Mouse (Mus musculus): ENCODE results near the gene Micu2. TPM values are rescaled to one million over a fixed set of nuclear protein-coding genes. Genes with fewer than 3 reads are reported as not detected.

Micu2 gene
- polyA plus RNA-seq, 1 experiment = 36.2 TPM

DNA sequence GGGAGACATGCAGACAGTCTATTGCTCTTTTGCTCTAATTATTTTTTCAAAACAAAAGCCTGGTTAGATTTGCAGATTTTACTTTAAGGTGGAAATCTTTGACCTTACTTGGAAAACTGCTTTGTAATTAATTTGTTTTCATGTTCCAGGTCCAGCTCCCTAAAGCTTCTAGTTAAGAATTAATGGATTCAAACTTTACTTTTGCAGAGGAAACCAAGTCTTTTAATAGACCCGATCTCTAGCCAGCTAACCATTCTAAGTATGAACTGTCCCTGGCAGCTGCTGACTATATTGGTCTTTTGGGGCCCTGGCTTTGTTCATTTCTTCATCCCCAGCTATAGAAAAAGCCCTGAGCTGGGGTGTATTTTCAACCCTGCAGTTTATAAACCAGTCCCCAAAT, 3.1 kb upstream of the Micu2 start:
- H3K9ac ChIP-seq (ENCODE audit: low read depth, poor library complexity, severe bottlenecking) = no peak overlapping the region
- peaks cover 4% of the 10 kb centered on the region for H3K27me3 ChIP-seq (ENCODE audit: control insufficient read depth, insufficient read depth, low read length, poor library complexity, severe bottlenecking)
- H3K4me3 ChIP-seq (ENCODE audit: low read depth, low read length) = no peak overlapping the region
- peaks cover 8% of the 10 kb centered on the region for H3K9me3 ChIP-seq (replicated peaks; ENCODE audit: control insufficient read depth, insufficient read depth, low read length, poor library complexity, severe bottlenecking)
- H3K4me1 ChIP-seq (ENCODE audit: control insufficient read depth, insufficient read depth, low read length) = peaks cover 2% of the 10 kb centered on the region
- H3K36me3 ChIP-seq (ENCODE audit: control insufficient read depth, insufficient read depth, low read length, poor library complexity, severe bottlenecking) = no peaks in the 10 kb centered on the region
- no peak for TF ChIP-seq POLR2A (IDR thresholded peaks at IDR 0.05; ENCODE audit: insufficient read depth, low read length)
- TF ChIP-seq EP300 (IDR thresholded peaks at IDR 0.05; ENCODE audit: insufficient read depth, low read depth, low read length) = no peak
- TF ChIP-seq CTCF (IDR thresholded peaks at IDR 0.05; ENCODE audit: low read depth, low read length) = no peak
- no peak overlapping the region for H3K27ac ChIP-seq (ENCODE audit: insufficient read depth, low read length)

- no peaks in the 10 kb centered on the region for H3K36me3 ChIP-seq (ENCODE audit: control insufficient read depth, insufficient read depth, low read length, poor library complexity, severe bottlenecking)
- no peak overlapping the region for H3K9ac ChIP-seq (ENCODE audit: low read depth, poor library complexity, severe bottlenecking)
- H3K27me3 ChIP-seq (ENCODE audit: control insufficient read depth, insufficient read depth, low read length, poor library complexity, severe bottlenecking) = peaks cover 4% of the 10 kb centered on the region
- no peak overlapping the region for H3K27ac ChIP-seq (ENCODE audit: insufficient read depth, low read length)
- peaks cover 2% of the 10 kb centered on the region for H3K4me1 ChIP-seq (ENCODE audit: control insufficient read depth, insufficient read depth, low read length)
- peaks cover 8% of the 10 kb centered on the region for H3K9me3 ChIP-seq (replicated peaks; ENCODE audit: control insufficient read depth, insufficient read depth, low read length, poor library complexity, severe bottlenecking)
- peak overlapping the region; percentile 15 for H3K4me3 ChIP-seq (ENCODE audit: low read depth, low read length)
- TF ChIP-seq POLR2A (IDR thresholded peaks at IDR 0.05; ENCODE audit: insufficient read depth, low read length) = no peak
Observed at GRCm38 (mm10) chr14:57999402-57999734, 306 bp upstream of the Micu2 start.

GRCm38 (mm10) chr14:57997431-57997830, 1.6 kb downstream of the Micu2 start:
- Histone ChIP-seq H3K9ac (ENCODE audit: low read depth, poor library complexity, severe bottlenecking) (no peak overlapping the region), H3K4me3 (ENCODE audit: low read depth, low read length) (no peak overlapping the region), H3K9me3 (replicated peaks; ENCODE audit: control insufficient read depth, insufficient read depth, low read length, poor library complexity, severe bottlenecking) (peaks cover 8% of the 10 kb centered on the region), H3K4me1 (ENCODE audit: control insufficient read depth, insufficient read depth, low read length) (peaks cover 2% of the 10 kb centered on the region), H3K27me3 (ENCODE audit: control insufficient read depth, insufficient read depth, low read length, poor library complexity, severe bottlenecking) (peaks cover 4% of the 10 kb centered on the region), H3K27ac (ENCODE audit: insufficient read depth, low read length) (no peak overlapping the region), H3K36me3 (ENCODE audit: control insufficient read depth, insufficient read depth, low read length, poor library complexity, severe bottlenecking) (no peaks in the 10 kb centered on the region)
- TF ChIP-seq CTCF (IDR thresholded peaks at IDR 0.05; ENCODE audit: low read depth, low read length) (no peak), EP300 (IDR thresholded peaks at IDR 0.05; ENCODE audit: insufficient read depth, low read depth, low read length) (no peak), POLR2A (IDR thresholded peaks at IDR 0.05; ENCODE audit: insufficient read depth, low read length) (no peak)

DNA sequence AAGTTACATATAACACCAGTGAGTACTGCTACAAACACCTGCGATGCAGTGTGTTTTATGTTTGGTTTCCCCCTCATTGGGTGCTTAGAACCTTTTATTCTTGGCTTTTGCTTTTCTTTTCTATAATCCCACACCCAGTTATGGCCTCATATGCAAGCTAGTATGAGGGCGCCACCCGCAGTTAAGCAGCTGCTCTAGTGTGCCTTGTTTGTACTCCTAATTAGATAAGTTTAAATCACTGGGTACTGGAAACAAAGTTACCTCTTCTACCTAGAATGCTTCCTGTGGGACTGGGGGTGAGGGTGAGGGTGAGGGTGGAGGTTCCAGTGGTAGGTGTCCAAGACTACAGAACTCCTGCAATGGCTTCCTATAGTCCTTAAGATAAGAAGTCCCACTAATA, 2.9 kb downstream of the Micu2 start:
- Histone ChIP-seq H3K9me3 (replicated peaks; ENCODE audit: control insufficient read depth, insufficient read depth, low read length, poor library complexity, severe bottlenecking) (peaks cover 8% of the 10 kb centered on the region), H3K9ac (ENCODE audit: low read depth, poor library complexity, severe bottlenecking) (no peak overlapping the region)
- TF ChIP-seq POLR2A (IDR thresholded peaks at IDR 0.05; ENCODE audit: insufficient read depth, low read length) (no peak), CTCF (IDR thresholded peaks at IDR 0.05; ENCODE audit: low read depth, low read length) (no peak), EP300 (IDR thresholded peaks at IDR 0.05; ENCODE audit: insufficient read depth, low read depth, low read length) (no peak)

GRCm38 (mm10) chr14:57991761-57992160, 7.3 kb downstream of the Micu2 start:
- Histone ChIP-seq H3K9ac (ENCODE audit: low read depth, poor library complexity, severe bottlenecking) (no peak overlapping the region), H3K9me3 (replicated peaks; ENCODE audit: control insufficient read depth, insufficient read depth, low read length, poor library complexity, severe bottlenecking) (no peaks in the 10 kb centered on the region), H3K4me3 (ENCODE audit: low read depth, low read length) (no peak overlapping the region), H3K27ac (ENCODE audit: insufficient read depth, low read length) (no peak overlapping the region), H3K4me1 (ENCODE audit: control insufficient read depth, insufficient read depth, low read length) (no peaks in the 10 kb centered on the region), H3K27me3 (ENCODE audit: control insufficient read depth, insufficient read depth, low read length, poor library complexity, severe bottlenecking) (no peaks in the 10 kb centered on the region), H3K36me3 (ENCODE audit: control insufficient read depth, insufficient read depth, low read length, poor library complexity, severe bottlenecking) (no peaks in the 10 kb centered on the region)
- TF ChIP-seq EP300 (IDR thresholded peaks at IDR 0.05; ENCODE audit: insufficient read depth, low read depth, low read length) (no peak), CTCF (IDR thresholded peaks at IDR 0.05; ENCODE audit: low read depth, low read length) (no peak), POLR2A (IDR thresholded peaks at IDR 0.05; ENCODE audit: insufficient read depth, low read length) (no peak)

More for the DNA sequence above, 2.9 kb downstream of the Micu2 start:
- Histone ChIP-seq H3K4me1 (ENCODE audit: control insufficient read depth, insufficient read depth, low read length) (peaks cover 2% of the 10 kb centered on the region), H3K27me3 (ENCODE audit: control insufficient read depth, insufficient read depth, low read length, poor library complexity, severe bottlenecking) (peaks cover 4% of the 10 kb centered on the region), H3K4me3 (ENCODE audit: low read depth, low read length) (no peak overlapping the region), H3K36me3 (ENCODE audit: control insufficient read depth, insufficient read depth, low read length, poor library complexity, severe bottlenecking) (no peaks in the 10 kb centered on the region), H3K27ac (ENCODE audit: insufficient read depth, low read length) (no peak overlapping the region)

DNA sequence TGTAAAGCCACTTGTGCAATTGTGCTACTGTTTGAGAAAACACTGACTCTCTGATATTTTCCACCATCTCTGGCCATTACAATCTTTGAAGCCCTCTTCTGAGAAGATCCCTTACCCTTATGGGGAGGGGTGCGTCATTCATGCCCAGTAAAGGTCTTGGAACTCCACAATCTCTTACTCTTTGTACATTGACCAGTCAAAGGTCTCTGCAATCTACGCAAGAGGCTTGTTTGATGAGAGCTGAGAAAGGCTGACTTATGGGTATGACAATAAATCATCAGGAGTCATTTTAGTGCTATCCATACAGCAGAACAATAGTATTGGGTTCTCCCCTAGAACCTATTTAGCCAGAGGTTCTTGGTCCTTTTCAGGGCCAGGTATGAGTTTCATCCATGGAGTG, 9.9 kb downstream of the Micu2 start:
- Histone ChIP-seq H3K4me3 (ENCODE audit: low read depth, low read length) (no peak overlapping the region), H3K9ac (ENCODE audit: low read depth, poor library complexity, severe bottlenecking) (no peak overlapping the region), H3K4me1 (ENCODE audit: control insufficient read depth, insufficient read depth, low read length) (no peaks in the 10 kb centered on the region), H3K36me3 (ENCODE audit: control insufficient read depth, insufficient read depth, low read length, poor library complexity, severe bottlenecking) (no peaks in the 10 kb centered on the region), H3K27me3 (ENCODE audit: control insufficient read depth, insufficient read depth, low read length, poor library complexity, severe bottlenecking) (no peaks in the 10 kb centered on the region), H3K9me3 (replicated peaks; ENCODE audit: control insufficient read depth, insufficient read depth, low read length, poor library complexity, severe bottlenecking) (no peaks in the 10 kb centered on the region), H3K27ac (ENCODE audit: insufficient read depth, low read length) (no peak overlapping the region)
- no peak for TF ChIP-seq EP300 (IDR thresholded peaks at IDR 0.05; ENCODE audit: insufficient read depth, low read depth, low read length)
- no peak for TF ChIP-seq CTCF (IDR thresholded peaks at IDR 0.05; ENCODE audit: low read depth, low read length)
- no peak for TF ChIP-seq POLR2A (IDR thresholded peaks at IDR 0.05; ENCODE audit: insufficient read depth, low read length)
